Mouse (Mus musculus): Measurements from ENCODE around the gene Gm28038.

Gm28038 gene

DNA sequence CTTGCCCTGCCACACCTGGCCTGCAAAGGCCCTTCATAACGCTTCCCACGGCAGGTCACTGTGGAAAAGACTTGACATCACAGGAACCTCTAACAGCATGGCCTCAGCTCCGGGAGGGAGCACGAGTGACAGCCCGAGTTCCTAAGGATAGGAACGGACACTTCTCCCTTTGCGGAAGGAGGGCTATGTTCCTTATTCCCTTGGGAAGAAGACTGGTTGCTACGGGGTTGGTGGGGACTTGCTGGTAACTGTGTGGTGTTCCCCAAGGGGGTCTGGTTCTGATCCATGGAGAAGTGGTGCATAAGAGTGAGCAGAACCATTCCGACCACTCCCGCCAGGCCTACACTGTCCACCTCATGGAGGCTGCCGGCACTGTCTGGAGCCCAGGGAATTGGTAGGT is at the start of gene Gm28038:
Gm28038 (plus strand) TSS at position 301 of the 400 bp plus-strand sequence.
- DNase-seq (ENCODE audit: low read depth), result no peak

DNA sequence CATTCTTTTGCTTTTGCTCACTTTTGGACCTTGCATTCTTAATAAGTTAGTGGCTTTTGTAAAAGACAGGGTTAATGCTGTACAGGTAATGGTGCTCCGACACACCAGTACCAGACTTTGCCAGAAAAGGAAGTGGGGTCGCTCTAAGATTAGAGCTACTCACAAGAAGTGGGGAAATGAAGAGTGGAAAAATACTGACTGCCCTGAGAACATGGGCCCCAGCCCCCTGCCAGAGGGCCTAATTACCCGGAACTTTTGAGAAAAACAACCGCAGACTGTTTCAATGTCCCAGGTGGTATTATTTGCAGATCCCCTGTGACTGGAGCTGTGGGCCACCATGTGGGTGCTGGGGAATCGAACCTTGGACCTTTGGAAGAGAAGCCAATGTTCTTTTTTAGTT is 45.2 kb upstream of the Gm28038 start:
- peak; percentile 39 for DNase-seq (ENCODE audit: low read depth)

DNA sequence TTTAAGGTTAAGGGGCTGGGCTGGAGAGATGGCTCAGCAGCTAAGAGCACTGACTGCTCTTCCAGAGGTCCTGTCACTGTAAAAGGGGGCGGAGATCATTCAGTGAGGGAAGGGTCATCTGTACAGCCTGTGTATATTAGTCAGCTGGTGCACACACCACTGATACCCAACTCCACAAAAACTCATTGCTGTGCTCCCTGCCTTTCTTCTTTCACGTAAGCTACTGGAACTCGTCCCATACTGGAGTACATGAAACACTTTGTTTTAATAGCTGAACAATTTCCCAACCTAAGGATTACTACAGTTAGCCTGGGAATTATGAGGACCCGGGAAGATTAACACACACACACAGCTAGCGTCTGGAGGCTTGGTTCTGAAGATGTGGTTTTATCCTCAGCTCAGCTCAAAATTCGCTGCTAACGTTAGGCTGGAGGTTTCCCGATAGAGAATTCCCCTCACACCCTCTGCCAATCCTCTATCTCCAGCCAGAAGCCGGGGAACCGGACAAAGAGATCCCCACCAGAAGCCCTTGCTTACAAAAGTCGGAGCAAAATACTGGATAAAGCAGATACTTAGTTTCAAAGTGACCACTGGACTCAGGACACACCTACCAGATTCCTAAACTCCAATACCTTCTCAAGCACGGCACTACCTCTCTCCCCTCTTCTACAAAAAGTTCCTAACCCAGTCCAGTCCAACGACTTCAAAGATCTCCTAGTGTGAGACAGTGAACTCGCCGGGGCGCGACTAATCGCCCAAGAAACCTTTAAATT is 44.2 kb upstream of the Gm28038 start:
- no peak for DNase-seq (ENCODE audit: low read depth)

DNA sequence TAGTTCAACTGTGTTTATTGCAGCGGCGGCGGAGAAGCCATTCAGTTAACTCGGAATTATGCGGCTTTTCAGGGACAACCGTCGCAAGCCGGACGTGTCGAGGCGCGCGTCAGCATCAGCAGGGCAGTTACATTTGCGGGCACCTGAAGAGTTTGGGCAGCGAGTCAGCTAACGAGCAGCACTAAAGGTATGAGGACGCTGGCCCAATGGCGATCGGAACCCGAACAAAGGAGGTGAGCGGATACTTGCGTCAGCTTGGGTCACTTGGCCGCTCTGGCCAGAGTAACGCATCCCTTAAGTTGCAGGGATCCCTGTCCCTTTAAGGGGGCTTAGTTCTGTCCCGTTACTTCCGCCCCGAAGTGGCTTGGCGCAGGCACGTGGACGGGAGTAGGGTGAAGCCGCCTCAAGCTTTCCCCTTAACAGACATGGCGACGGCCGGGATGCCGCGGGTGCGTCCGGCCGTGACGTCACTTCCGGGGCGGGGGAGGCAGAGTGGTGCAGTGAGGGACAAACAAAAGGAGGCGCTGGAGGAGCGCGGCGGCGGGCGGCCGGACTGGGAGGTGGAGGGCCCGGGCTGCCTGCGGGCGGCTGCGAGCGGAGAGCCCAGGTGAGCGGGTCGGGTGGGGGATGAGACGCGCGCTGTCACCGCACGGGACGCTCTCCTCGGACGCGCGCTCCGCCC is 43.5 kb upstream of the Gm28038 start, which contains the start of gene Lrrc8a:
Lrrc8a (plus strand) TSS at position 517 of the 682 bp plus-strand sequence.
- peak; percentile 98 for DNase-seq (ENCODE audit: low read depth)

DNA sequence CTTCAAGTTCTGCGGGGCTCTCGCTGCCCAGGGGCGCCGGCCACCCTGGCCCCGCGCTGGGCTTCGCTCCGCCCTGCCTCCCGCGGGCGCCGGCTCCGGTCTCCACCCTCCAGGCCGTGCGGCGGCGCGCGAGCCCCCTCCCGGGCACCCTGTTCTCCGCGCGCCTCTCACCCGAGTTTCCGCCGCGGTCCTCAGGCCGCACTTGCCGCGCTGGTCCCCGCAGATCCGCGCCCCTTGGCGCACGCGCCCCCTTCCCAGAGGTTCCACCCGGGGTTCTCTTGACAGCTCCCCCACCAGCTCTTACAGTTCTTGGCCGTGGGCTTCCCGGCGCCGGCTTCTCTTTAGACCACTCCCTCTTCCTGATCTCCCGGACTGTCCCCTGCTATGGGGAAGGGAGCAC is 43.0 kb upstream of the Gm28038 start:
- DNase-seq (ENCODE audit: low read depth), result no peak

DNA sequence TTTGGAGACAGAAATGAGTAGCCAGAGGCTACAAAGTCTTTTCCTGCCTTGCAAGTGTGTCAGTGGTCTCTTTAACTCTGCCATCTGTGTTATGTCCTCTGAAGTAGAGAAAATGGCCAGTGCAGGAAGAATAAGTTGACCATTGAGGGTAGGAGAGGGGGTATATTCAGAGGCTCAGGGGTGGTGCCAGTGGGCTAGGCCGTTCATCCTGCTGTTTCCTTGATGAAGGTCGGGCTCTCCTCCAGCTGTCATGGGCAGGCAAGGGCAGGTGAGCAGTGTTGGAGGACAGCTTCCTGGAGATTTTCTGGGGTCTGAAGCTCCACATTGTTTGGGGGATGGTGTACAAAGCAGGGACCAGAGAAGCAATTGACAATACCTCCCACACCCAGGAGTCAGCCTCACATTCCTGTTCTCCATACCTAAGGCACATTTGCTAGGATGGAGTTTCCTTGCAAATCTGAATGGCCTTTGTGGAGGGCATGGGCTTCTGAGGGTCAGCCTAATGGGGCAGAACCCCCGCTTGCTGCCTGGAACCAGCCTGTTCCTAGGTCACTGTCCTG is 41.9 kb upstream of the Gm28038 start:
- DNase-seq (ENCODE audit: low read depth), result no peak

DNA sequence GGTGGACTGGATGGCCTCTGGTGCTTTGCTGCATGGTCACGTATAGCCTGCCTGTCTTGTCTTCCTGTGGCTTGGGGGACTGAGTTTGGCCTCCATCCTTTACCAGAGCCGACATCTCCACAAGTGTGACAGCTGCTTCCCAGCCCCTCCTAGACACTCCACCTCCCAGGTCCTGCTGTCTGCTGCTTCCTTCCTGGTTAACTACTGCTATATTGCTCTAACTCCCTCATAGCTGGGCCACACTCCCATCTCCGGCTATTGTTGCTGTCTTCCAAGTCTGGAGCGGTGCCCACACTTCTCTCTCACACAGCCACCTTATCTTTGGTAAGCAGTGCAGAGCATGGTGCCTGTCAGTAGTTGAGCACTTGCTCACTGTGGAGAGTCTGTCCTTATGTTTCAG is 41.1 kb upstream of the Gm28038 start:
- peak; percentile 9 for DNase-seq (ENCODE audit: low read depth)

DNA sequence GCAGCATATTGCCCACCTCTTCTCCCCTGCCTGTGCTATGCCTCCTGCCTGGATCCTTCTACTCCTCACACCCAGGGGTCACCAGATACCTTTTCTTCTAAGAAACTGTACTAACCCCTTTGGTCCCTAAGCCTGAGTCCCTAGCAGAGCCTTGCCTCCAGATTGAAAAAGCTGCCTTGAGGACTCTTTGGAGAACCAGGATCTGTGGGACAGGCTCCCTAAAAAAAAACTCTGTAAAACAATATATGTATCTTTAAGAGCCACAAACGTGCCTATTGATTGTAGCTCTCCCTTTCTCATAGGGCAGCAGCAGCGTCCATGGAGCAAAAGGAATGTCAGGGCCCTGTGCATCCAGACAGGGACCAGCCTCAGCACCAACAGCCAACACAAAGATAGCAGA is 40.6 kb upstream of the Gm28038 start, which contains the start of gene Gm28035:
Gm28035 (plus strand) TSS at position 301 of the 400 bp plus-strand sequence.
- no peak for DNase-seq (ENCODE audit: low read depth)

DNA sequence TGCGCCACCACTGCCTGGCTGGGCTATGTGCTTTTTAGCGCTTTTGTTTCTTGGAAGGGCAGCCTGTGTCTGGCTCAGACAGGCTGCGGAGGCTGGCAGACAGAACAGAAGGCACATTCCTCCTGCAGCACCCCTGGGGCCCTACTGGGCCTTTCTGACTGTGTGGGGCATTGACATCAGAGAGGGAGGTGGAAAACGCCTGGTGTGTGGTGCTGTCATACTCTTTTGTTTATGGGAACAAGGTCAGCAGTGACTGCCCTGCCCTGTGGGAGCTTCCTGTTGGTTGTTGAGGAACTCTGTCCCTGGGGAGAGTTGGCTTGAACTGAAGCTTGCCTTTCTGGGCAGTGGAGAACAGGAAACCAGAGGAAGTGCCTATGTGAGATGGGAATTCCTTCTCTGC is 38.3 kb upstream of the Gm28038 start:
- DNase-seq (ENCODE audit: low read depth), result no peak

DNA sequence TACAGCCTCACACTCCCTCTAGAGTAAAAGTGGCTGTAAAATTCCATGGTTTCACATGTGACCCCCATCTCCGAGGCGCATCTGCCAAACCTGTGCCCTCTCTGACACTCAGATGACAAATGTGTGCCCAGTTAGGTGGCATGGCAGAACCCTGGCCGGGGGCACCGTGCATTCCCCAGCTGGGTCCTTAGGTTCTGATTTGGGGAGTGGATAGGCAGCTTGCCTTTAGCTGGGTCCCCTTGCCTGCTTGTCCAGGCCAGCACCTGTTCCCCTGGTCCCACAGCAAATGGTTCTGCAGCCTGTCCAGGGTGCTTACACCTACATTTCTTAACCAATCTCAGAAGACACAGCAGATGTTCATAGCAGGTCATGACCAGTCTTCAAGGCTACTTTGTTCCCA is 37.5 kb upstream of the Gm28038 start:
- DNase-seq (ENCODE audit: low read depth), result no peak

DNA sequence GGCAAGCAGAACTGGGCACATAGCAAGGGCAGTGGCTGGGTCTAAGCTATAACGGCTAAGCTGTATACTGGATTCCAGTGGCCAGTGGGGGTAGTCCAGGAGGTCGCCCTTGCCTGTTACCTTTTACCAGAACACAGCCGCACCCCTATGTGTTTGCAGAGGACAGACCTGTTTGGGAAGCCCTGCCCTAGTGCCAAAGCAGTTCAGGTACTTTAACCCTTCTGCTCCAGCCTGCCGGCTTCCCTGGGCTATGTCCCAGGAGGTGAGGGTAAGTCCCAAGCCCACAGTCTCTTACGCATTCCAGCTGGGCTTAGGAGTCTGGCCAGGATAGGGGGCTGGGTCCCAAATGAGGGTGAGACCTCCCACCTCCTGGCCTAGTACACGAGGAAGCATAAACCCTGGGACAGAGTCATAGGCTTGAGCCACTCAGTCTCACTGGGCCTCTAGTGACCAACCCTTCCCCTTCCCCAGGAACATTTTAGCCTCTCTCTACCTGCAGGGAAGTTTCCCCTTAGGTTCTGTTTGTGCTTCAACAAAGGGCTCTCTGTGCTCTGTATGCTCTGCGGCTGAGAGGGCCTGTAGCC is 36.2 kb upstream of the Gm28038 start:
- no peak for DNase-seq (ENCODE audit: low read depth)

DNA sequence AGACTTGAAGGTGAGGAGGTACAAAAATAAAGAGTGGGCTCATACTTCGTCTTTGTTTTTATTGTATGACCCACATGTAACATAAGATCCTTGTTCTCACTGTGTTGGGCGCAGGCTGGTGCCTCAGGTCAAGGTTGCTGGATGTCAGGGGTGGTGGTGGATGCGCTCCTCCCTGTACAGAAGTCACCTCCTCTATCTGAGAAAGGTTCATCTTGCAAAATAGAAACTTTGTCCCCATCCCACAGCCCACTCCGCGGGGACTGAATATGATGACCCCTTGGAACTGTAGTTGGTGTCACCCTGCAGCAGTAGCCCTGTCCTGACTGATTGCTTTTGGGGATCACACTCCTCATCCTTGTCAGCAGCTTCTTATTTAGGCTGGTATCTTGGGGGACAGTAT is 33.8 kb upstream of the Gm28038 start:
- DNase-seq (ENCODE audit: low read depth), result no peak

DNA sequence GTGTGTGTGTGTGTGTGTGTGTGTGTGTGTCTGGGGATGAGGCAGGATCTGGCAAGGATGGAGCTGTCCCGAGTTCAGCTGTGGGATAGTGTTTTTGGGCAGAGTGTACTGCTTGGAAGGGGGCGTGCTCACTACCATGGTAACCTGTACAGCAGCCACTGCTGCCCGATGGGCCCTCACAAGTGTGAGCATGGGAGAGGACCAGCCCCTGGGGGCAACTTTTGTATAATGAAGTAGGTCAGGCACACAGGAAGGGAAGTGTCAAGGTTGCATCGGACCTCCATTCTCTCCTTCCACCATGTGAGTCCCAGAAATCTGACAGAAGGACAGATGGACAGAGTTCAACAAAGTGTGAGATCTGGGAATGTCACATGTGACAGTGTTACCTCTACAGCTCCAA is 33.2 kb upstream of the Gm28038 start:
- no peak for DNase-seq (ENCODE audit: low read depth)

DNA sequence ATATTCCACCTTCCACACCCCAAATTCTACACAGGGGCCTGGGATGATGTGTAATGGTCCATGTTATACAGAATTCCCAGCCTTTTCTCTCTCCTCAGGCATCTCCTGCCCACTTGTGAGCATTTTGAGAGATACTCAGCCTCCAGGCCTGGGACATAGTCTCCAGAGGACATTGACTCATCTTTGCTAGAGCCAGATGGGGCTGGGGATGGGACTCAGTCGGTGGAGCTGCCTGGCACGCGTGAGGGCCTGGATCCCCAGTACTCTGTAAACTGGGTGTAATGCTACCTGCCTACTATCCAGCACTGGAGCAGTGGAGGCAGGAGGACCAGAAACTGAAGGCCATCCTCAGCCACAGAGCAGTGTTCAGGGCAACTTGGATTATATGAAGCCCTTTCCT is 31.7 kb upstream of the Gm28038 start:
- DNase-seq (ENCODE audit: low read depth), result no peak

DNA sequence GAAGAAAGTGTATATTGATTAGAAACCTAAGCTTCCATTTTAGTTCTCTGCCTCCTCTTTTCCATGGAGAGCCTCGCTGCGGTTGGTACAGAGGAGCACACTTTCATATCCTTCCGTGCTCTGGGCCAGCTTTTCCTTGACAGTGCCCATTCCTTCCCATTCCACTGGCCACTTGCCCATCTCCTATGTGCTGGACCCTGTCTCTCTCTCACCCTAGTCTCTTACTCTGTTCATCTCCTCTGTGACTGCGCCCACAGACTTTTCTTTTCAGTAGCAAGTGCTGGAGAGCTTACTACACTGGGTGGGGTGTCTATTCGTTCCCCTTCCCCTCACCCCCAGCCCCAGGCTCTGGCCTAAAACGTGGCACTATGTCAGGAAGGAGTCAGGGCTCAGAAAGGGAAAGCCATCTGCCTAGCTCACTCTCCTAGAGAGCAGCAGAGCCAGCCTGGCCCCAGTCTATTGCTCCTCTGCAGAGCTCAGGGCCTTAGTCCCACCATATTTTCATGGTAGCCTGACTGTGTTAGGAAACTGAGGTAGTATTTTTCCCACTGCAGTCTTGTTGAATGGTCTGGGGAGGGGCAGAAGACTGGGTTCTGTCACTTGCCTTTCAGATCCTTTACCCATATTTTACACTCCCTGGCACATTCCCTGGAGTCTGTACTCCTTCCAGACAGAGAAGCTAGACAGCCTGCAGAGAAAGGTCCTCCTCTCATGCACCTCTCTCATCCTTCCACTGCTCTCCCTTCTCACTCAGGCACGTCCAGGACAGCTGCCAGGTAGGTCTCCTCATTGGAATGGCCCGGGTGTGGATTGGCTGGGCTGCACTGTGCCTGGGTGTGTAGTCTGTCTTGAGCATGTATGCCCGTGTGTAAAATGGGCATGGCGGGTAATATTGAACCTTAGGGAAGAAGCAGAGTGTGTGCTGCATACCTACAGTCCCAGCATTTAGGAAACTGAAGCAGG is 30.4 kb upstream of the Gm28038 start:
- DNase-seq (ENCODE audit: low read depth), result no peak

DNA sequence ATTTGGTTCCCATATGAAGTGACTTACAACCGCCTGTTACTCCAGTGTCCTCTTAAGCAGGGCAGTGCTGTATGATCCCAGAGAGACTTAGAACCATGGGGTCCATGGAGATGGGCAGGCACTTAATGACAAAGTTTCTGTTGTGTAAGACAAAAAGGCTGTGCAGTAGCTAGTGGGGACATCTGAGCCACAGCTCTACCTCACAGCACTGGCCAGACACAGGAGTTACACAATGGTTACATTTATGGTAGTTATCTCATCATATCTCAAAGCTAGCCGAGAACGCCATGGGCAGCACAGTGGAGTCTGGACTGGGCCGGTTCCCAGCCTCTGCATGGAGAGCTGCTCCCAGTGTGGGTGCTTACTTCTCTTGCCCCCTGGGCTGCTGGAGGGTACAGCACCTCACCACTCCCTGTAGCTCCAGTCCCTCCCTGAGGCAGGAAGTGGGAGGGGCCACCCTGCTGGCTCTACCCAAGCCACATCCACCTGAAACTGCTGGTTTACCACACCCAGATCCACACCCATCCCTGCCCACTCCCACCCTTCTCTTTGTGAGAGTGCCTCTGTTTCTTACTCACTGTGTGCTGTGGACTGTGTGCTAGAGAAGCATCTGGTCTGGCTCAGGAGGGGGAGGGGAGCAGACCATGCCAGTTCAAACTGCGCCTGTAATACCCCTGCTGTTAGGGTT is 29.3 kb upstream of the Gm28038 start:
- peak; percentile 88 for DNase-seq (ENCODE audit: low read depth)

DNA sequence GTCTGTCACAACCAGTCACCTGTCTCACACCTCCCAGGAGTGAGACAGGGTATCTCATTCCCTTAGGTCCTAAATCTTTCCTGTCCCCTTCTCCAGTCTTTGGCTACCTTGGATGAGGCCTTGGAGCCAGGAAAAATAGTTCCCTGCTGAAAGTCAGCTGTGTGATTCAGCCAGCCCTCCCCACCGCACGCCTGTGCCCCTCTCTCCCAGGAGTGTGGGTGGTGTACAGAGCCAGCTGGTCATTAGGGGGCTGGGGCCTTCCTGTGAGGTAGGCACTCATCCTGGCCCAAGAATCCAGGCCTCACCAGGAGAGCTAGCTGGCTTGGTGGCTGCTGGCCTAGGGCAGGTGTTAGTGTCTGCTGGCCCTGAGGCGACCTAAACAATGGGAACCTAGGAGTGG is 28.3 kb upstream of the Gm28038 start:
- DNase-seq (ENCODE audit: low read depth), result no peak

DNA sequence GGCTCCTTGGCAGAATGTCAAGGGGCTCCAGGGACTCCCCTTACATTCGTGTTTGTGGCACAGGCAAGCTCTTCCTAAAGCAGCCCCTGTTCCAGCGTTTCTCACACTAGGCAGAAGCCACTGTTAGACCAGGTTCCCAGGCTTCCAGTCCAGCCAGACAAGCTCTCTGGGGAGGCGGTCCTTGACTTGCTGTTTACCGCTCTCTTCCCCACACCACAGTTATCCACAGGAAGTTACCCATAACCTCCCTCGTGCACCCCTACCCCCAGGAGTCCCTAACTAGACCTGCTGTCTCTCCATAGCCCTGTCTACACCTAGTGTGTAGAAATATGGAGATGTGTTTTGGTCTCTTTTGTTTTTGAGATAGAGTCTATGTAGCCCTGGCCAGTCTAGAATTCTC is 27.0 kb upstream of the Gm28038 start:
- peak; percentile 58 for DNase-seq (ENCODE audit: low read depth)

DNA sequence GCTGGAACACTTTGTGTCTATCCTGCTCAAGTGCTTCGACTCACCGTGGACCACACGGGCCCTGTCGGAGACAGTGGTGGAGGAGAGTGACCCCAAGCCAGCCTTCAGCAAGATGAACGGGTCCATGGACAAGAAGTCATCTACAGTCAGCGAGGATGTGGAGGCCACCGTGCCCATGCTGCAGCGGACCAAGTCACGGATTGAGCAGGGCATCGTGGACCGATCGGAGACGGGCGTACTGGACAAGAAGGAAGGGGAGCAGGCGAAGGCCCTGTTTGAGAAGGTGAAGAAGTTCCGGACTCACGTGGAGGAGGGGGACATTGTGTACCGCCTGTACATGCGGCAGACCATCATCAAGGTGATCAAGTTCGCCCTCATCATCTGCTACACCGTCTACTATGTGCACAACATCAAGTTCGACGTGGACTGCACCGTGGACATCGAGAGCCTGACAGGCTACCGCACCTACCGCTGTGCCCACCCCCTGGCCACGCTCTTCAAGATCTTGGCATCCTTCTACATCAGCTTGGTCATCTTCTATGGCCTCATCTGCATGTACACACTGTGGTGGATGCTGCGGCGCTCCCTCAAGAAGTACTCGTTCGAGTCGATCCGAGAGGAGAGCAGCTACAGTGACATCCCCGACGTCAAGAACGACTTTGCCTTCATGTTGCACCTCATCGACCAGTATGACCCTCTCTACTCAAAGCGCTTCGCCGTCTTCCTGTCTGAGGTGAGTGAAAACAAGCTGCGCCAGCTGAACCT is 25.0 kb upstream of the Gm28038 start:
- no peak for DNase-seq (ENCODE audit: low read depth)

DNA sequence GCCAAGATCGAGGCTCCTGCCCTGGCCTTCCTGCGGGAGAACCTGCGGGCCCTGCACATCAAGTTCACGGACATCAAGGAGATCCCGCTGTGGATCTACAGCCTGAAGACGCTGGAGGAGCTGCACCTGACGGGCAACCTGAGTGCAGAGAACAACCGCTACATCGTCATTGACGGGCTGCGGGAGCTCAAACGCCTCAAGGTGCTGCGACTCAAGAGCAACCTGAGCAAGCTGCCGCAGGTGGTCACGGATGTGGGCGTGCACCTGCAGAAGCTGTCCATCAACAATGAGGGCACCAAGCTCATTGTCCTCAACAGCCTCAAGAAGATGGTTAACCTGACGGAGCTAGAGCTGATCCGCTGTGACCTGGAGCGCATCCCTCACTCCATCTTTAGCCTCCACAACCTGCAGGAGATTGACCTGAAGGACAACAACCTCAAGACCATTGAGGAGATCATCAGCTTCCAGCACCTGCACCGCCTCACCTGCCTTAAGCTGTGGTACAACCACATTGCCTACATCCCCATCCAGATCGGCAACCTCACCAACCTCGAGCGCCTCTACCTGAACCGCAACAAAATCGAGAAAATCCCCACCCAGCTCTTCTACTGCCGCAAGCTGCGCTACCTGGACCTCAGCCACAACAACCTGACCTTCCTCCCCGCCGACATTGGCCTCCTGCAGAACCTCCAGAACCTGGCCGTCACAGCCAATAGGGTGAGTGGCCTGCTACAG is 24.1 kb upstream of the Gm28038 start:
- DNase-seq (ENCODE audit: low read depth), result peak; percentile 22

All from naive thymus-derived CD4-positive, alpha-beta T cell, adult 2 months (primary cell).